Mouse (Mus musculus): Measurements from ENCODE around the gene Kcne1. TPM values are rescaled to one million over a fixed set of nuclear protein-coding genes. Genes with fewer than 3 reads are reported as not detected.

The Kcne1 gene
- polyA plus RNA-seq, 1 experiment from 2014 or later, result 0.32 TPM

DNA sequence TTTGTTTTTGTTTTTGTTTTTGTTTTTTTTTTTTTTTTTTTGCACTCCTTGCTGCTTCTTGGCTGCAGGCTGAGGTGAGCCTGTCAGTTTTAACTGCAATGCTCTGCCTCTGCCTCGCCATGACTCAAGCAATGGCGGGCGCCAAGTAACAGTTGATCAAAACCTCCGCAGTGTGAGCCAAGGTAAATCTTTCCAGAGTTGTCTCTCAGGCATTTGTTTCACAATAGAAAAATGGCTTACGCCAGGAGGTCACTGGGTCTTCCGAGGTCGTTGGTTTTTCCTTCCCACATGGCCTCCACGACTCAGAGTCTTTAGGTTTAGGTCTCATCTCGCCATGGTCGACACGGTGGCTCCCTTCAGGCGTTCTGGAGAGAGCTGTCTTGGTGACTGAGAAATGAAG, 6.0 kb downstream of the Kcne1 start:
- H3K27ac ChIP-seq (ENCODE audit: low read depth, low read length), result no peak overlapping the region
- 83% methylated on average over 12 of the region's 12 CpGs for WGBS
- H3K9ac ChIP-seq (ENCODE audit: low read depth, low read length), result no peak overlapping the region
- H3K27me3 ChIP-seq (ENCODE audit: control insufficient read depth, insufficient read depth, low read length), result no peaks in the 10 kb centered on the region
- H3K4me1 ChIP-seq (replicated peaks; ENCODE audit: control insufficient read depth, insufficient read depth, low read length), result peaks cover 11% of the 10 kb centered on the region; the same call in 1 of the 2 replicates
- H3K4me2 ChIP-seq (replicated peaks; ENCODE audit: low read depth, low read length), result no peak overlapping the region
- ATAC-seq (ENCODE audit: low FRiP score) (no peak), DNase-seq (ENCODE audit: low spot score) (no peak)
- no peaks in the 10 kb centered on the region for H3K36me3 ChIP-seq (ENCODE audit: control insufficient read depth, insufficient read depth, low read length)
- no peaks in the 10 kb centered on the region for H3K9me3 ChIP-seq (ENCODE audit: control insufficient read depth, low read length)
- H3K4me3 ChIP-seq (ENCODE audit: low read depth, low read length), result no peak overlapping the region

DNA sequence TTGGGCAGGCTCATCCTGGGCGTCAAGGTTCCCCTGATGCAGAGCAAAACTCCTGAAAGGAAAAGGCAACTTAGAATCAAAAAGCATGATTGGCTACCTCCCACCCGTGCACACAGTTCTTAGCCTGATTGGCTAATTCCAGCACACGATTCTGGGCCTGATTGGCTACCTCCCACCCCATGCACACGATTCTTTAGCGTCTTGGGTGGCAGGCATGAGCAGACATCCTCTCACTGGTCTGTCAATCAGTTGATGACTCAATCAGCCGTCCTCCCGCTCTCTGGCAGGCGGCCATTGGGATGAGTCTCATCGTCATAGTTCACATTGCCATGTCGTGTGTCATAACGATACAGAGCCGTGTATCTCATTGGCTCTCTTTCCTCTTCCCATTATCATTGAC, 10.3 kb downstream of the Kcne1 start:
- H3K4me1 ChIP-seq (replicated peaks; ENCODE audit: control insufficient read depth, insufficient read depth, low read length), result 0 out of 2 replicates have a peak, but pooled peaks cover 3% of the 10 kb centered on the region
- no peak overlapping the region for H3K4me2 ChIP-seq (replicated peaks; ENCODE audit: low read depth, low read length)
- ATAC-seq (ENCODE audit: low FRiP score), result 0 out of 2 replicates have a peak, but pooled peaks have one; percentile 41
- no peak for DNase-seq (ENCODE audit: low spot score)
- no peak overlapping the region for H3K27ac ChIP-seq (ENCODE audit: low read depth, low read length)
- no peak overlapping the region for H3K9ac ChIP-seq (ENCODE audit: low read depth, low read length)
- no peaks in the 10 kb centered on the region for H3K9me3 ChIP-seq (ENCODE audit: control insufficient read depth, low read length)
- no peaks in the 10 kb centered on the region for H3K27me3 ChIP-seq (ENCODE audit: control insufficient read depth, insufficient read depth, low read length)
- H3K4me3 ChIP-seq (ENCODE audit: low read depth, low read length), result no peak overlapping the region
- no peaks in the 10 kb centered on the region for H3K36me3 ChIP-seq (ENCODE audit: control insufficient read depth, insufficient read depth, low read length)
- WGBS, result 82% methylated on average over 12 of the region's 12 CpGs

DNA sequence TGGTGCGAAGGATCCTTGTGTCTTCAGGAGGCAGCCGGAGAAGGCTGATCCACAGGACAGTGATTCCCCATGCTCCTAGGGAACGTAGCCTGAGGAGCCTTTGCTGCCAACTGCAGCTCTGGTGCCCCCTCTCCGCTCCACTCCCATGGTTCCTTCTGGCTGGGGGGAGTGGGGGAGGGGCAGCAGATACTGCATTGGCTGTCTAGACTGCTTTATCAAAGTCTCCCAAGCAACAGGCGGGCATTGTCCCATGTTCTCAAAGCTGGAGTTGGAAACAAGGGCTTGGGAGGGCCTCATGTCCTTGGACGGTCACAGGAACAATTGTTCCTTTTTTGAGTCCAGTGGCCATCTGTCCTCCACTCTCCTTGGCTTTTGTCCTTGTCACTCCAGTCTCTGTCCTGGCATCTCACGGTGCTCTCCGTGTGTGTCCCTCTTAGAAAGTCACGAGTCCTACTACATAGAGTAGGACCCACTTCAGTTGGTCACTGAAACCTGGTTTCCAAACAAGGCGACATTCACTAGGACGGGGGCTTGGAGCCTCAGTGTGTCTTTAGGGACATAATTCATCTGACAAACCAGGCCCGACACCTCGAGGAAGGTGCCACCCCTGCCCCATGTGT, 12.9 kb downstream of the Kcne1 start:
- WGBS, result 53% methylated on average over 13 of the region's 13 CpGs
- H3K27me3 ChIP-seq (ENCODE audit: control insufficient read depth, insufficient read depth, low read length), result no peaks in the 10 kb centered on the region
- peak overlapping the region; percentile 69 for H3K27ac ChIP-seq (ENCODE audit: low read depth, low read length)
- no peaks in the 10 kb centered on the region for H3K9me3 ChIP-seq (ENCODE audit: control insufficient read depth, low read length)
- H3K4me3 ChIP-seq (ENCODE audit: low read depth, low read length), result no peak overlapping the region
- H3K4me1 ChIP-seq (replicated peaks; ENCODE audit: control insufficient read depth, insufficient read depth, low read length), result 0 out of 2 replicates have a peak, but pooled peaks cover 3% of the 10 kb centered on the region
- H3K36me3 ChIP-seq (ENCODE audit: control insufficient read depth, insufficient read depth, low read length), result no peaks in the 10 kb centered on the region
- H3K9ac ChIP-seq (ENCODE audit: low read depth, low read length), result no peak overlapping the region
- H3K4me2 ChIP-seq (replicated peaks; ENCODE audit: low read depth, low read length), result no peak overlapping the region
- peak; percentile 77 for ATAC-seq (ENCODE audit: low FRiP score)
- DNase-seq (ENCODE audit: low spot score), result peak; percentile 82

DNA sequence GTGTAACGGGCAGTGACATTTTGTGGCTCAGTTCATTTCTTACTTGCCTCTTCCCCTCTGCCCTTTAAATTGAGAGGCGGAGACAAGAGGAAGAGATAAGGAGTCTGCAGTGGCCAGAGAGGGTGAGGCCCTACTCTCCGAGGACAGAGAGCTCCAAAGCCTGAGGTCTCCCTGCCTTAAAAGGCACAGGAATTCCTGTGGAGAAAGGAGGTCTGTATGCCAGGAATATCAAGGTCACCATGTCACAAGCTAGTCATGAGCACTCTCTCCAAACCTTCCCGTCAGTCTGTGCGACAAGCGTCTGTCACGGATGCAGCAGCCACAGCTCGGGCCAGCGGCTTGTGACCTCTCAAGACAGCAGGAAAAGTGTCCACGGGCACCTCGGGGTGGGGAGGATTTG, 14.1 kb downstream of the Kcne1 start:
- Histone ChIP-seq H3K4me3 (ENCODE audit: low read depth, low read length) (no peak overlapping the region), H3K4me1 (replicated peaks; ENCODE audit: control insufficient read depth, insufficient read depth, low read length) (0 out of 2 replicates have a peak, but pooled peaks cover 9% of the 10 kb centered on the region), H3K27ac (ENCODE audit: low read depth, low read length) (no peak overlapping the region), H3K27me3 (ENCODE audit: control insufficient read depth, insufficient read depth, low read length) (no peaks in the 10 kb centered on the region), H3K4me2 (replicated peaks; ENCODE audit: low read depth, low read length) (no peak overlapping the region), H3K36me3 (ENCODE audit: control insufficient read depth, insufficient read depth, low read length) (no peaks in the 10 kb centered on the region), H3K9ac (ENCODE audit: low read depth, low read length) (no peak overlapping the region), H3K9me3 (ENCODE audit: control insufficient read depth, low read length) (no peaks in the 10 kb centered on the region)
- ATAC-seq (ENCODE audit: low FRiP score), result no peak
- DNase-seq (ENCODE audit: low spot score), result no peak
- WGBS, result 65% methylated on average over 11 of the region's 11 CpGs

DNA sequence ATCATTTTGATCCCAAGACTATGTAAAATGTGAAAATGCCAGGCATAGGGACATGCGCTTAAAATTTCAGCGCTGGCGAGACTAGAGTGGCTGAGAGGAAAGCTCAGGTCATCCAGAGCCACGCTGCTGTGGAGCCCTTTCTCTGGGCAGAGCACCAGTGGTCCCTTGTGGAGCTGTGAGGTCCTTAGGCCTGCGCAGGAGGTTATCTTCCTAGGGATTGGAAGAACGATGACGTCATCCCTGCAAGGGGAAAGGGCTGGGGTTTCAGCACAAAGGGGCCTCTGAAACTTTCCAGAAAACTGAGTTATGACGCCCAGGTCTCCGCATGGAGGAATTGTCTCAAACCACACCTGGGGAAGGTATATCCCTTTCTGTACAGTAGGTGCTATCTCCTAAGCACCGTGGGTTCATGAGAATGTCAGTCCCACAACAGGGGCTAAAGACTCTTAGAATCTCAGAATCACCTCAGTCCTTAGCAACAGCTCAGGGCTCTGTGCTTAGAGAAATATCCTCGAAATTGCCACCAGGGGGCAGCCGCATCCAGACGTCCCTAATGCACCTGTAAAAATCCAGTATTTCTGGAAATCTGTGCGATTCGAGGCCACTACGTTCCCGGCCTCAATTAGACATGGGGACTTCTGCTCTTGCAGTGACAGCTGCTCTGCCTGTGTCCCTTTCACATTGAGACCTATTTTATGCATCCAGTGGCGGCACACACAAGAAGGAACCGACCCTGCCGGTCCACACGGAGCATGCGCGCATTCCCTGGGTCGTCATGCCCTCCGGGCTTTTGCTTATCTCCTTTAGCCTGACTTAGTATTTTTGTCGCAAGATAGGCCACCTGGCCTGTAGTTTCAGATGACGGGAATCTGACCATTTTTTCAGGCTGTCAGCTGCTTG, 18.4 kb downstream of the Kcne1 start:
- DNase-seq (ENCODE audit: low spot score) (peak; percentile 86), ATAC-seq (ENCODE audit: low FRiP score) (peak; percentile 73)
- H3K4me1 ChIP-seq (replicated peaks; ENCODE audit: control insufficient read depth, insufficient read depth, low read length), result 0 out of 2 replicates have a peak, but pooled peaks cover 9% of the 10 kb centered on the region
- no peaks in the 10 kb centered on the region for H3K27me3 ChIP-seq (ENCODE audit: control insufficient read depth, insufficient read depth, low read length)
- no peaks in the 10 kb centered on the region for H3K9me3 ChIP-seq (ENCODE audit: control insufficient read depth, low read length)
- no peak overlapping the region for H3K9ac ChIP-seq (ENCODE audit: low read depth, low read length)
- peak overlapping the region; percentile 23 for H3K4me3 ChIP-seq (ENCODE audit: low read depth, low read length)
- H3K36me3 ChIP-seq (ENCODE audit: control insufficient read depth, insufficient read depth, low read length), result no peaks in the 10 kb centered on the region
- no peak overlapping the region for H3K27ac ChIP-seq (ENCODE audit: low read depth, low read length)
- 28% methylated on average over 27 of the region's 27 CpGs for WGBS
- H3K4me2 ChIP-seq (replicated peaks; ENCODE audit: low read depth, low read length), result peak overlapping the region; percentile 35

DNA sequence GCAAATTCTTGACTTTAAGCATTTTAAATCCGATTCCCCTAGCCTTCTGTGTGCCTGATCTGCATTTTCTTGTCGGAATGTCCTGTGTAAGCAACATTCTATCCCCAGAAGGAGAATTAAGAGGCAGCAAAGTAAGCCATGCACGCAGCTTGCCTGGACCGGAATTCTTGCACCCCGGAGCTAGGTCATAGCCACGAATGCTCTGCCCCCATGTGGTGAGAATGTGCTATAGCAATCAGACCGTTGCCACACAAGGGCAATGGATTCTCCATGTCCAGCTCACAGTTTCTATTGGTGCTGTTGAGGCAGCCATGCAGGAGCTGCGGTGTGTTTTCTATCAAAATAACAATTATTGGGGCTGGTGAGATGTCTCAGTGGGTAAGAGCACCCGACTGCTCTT, 23.0 kb downstream of the Kcne1 start:
- WGBS, result 10% methylated on average over 9 of the region's 9 CpGs
- Histone ChIP-seq H3K27me3 (ENCODE audit: control insufficient read depth, insufficient read depth, low read length) (no peaks in the 10 kb centered on the region), H3K36me3 (ENCODE audit: control insufficient read depth, insufficient read depth, low read length) (no peaks in the 10 kb centered on the region), H3K27ac (ENCODE audit: low read depth, low read length) (no peak overlapping the region), H3K9me3 (ENCODE audit: control insufficient read depth, low read length) (no peaks in the 10 kb centered on the region), H3K4me2 (replicated peaks; ENCODE audit: low read depth, low read length) (no peak overlapping the region), H3K4me1 (replicated peaks; ENCODE audit: control insufficient read depth, insufficient read depth, low read length) (0 out of 2 replicates have a peak, but pooled peaks cover 9% of the 10 kb centered on the region), H3K9ac (ENCODE audit: low read depth, low read length) (no peak overlapping the region), H3K4me3 (ENCODE audit: low read depth, low read length) (no peak overlapping the region)
- peak; percentile 89 for DNase-seq (ENCODE audit: low spot score)
- ATAC-seq (ENCODE audit: low FRiP score), result no peak

DNA sequence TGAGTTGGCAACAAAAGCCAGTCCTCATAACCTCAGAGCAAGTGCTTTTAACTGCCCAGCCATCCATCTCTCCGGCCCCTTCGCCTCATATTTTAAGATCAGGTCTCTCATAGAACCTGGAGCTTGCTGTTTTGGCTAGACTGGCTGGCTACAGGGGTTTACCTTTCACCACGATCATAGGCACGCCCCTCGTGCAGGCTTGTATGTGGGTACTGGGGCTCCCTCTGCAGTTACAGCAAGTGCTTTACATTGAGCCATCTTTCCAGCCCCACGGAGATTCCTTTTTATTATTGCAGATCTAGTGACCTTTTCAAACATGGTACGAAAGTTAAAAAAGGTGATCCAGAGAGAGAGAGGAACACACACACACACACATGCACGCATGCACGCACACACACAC, 24.7 kb downstream of the Kcne1 start:
- DNase-seq (ENCODE audit: low spot score) (no peak), ATAC-seq (ENCODE audit: low FRiP score) (no peak)
- H3K4me1 ChIP-seq (replicated peaks; ENCODE audit: control insufficient read depth, insufficient read depth, low read length), result no peaks in the 10 kb centered on the region
- H3K9ac ChIP-seq (ENCODE audit: low read depth, low read length), result no peak overlapping the region
- H3K9me3 ChIP-seq (ENCODE audit: control insufficient read depth, low read length), result no peaks in the 10 kb centered on the region
- H3K4me3 ChIP-seq (ENCODE audit: low read depth, low read length), result no peak overlapping the region
- no peak overlapping the region for H3K27ac ChIP-seq (ENCODE audit: low read depth, low read length)
- WGBS, result 62% methylated on average over 9 of the region's 9 CpGs
- H3K4me2 ChIP-seq (replicated peaks; ENCODE audit: low read depth, low read length), result no peak overlapping the region
- H3K36me3 ChIP-seq (ENCODE audit: control insufficient read depth, insufficient read depth, low read length), result no peaks in the 10 kb centered on the region
- no peaks in the 10 kb centered on the region for H3K27me3 ChIP-seq (ENCODE audit: control insufficient read depth, insufficient read depth, low read length)

DNA sequence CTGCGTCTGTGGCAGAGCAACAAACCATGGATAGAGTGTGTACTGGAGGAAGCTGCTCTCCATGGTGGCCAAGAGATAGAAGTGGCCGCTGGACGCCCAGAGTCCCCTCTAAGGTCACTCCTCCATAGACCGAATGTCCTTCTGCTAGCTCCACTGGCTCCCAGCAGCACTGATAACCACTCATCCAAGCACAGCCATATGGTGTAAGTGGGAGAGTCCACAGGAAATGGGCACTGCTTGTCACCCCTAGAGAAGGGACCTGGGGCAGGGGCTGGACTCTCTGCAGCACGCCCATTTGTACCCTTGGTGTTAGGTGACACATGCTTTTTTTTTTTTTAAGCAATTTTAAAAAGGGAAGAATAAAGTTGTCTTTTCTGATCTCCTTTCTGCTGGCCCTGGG, 28.3 kb downstream of the Kcne1 start:
- ATAC-seq (ENCODE audit: low FRiP score), result no peak
- WGBS, result 82% methylated on average over 5 of the region's 5 CpGs
- no peak overlapping the region for H3K4me2 ChIP-seq (replicated peaks; ENCODE audit: low read depth, low read length)
- H3K27me3 ChIP-seq (ENCODE audit: control insufficient read depth, insufficient read depth, low read length), result no peaks in the 10 kb centered on the region
- no peaks in the 10 kb centered on the region for H3K9me3 ChIP-seq (ENCODE audit: control insufficient read depth, low read length)
- H3K36me3 ChIP-seq (ENCODE audit: control insufficient read depth, insufficient read depth, low read length), result no peaks in the 10 kb centered on the region
- H3K4me1 ChIP-seq (replicated peaks; ENCODE audit: control insufficient read depth, insufficient read depth, low read length), result no peaks in the 10 kb centered on the region
- no peak for DNase-seq (ENCODE audit: low spot score)
- no peak overlapping the region for H3K27ac ChIP-seq (ENCODE audit: low read depth, low read length)
- H3K4me3 ChIP-seq (ENCODE audit: low read depth, low read length), result no peak overlapping the region
- no peak overlapping the region for H3K9ac ChIP-seq (ENCODE audit: low read depth, low read length)
